Mouse (Mus musculus) kidney, embryonic 15.5 days (tissue): Measurements from ENCODE around the gene Sars. TPM values are rescaled to one million over a fixed set of nuclear protein-coding genes. Genes with fewer than 3 reads are reported as not detected.

Experiments used
- ATAC-seq: fragments of 200-750 bp; cut with Nextera tagmentation; replicated peaks from 2 replicates; pipeline ENCODE4 v1.8.0; 2017; ENCODE audit warnings: moderate TSS enrichment; ENCODE audit not compliant: low FRiP score
- H3K27ac ChIP-seq: fragments of 300-500 bp; sonication (generic); 2 replicates; pipeline ENCODE4 v1.5.1; 2015; ENCODE audit warnings: mild to moderate bottlenecking, inconsistent platforms
- H3K27me3 ChIP-seq: fragments of 300-500 bp; sonication (generic); 2 replicates; pipeline ENCODE4 v1.6.1; 2015; ENCODE audit warnings: inconsistent platforms
- H3K36me3 ChIP-seq: fragments of 300-500 bp; sonication (generic); 2 replicates; pipeline ENCODE4 v1.6.1; 2015; ENCODE audit warnings: inconsistent platforms
- H3K4me1 ChIP-seq: fragments of 300-500 bp; sonication (generic); 2 replicates; pipeline ENCODE4 v1.6.1; 2015; ENCODE audit warnings: inconsistent platforms
- H3K4me2 ChIP-seq: fragments of 300-500 bp; sonication (generic); 2 replicates; pipeline ENCODE4 v1.6.1; 2015; ENCODE audit warnings: moderate library complexity, mild to moderate bottlenecking, inconsistent platforms
- H3K4me3 ChIP-seq: fragments of 300-500 bp; sonication (generic); replicated peaks from 2 replicates; pipeline ENCODE4 v1.5.1; 2015; ENCODE audit warnings: mild to moderate bottlenecking, inconsistent platforms
- H3K9ac ChIP-seq: fragments of 300-500 bp; sonication (generic); 2 replicates; pipeline ENCODE4 v1.6.1; 2015; ENCODE audit warnings: mild to moderate bottlenecking, inconsistent platforms
- H3K9me3 ChIP-seq: fragments of 300-500 bp; sonication (generic); replicated peaks from 2 replicates; pipeline ENCODE4 v1.6.1; 2016; ENCODE audit warnings: inconsistent platforms
- WGBS: fragments of 180-500 bp; shearing (Covaris S2); methylation state at CpG from one replicate; pipeline ENCODE4 v1.1.7; 2015; ENCODE audit warnings: mixed read lengths; 5-methylcytosine and 5-hydroxymethylcytosine counted together
- polyA plus RNA-seq: library from polyadenylated mRNA; unstranded; fragments of >200 nt; fragmentation: Nextera tagmentation; extraction: Ambion mirVana; gene quantifications from 2 replicates; pipeline ENCODE4 v1.2.1, GENCODE M21; 2015

Sars gene
- polyA plus RNA-seq, 1 experiment from 2014 or later = 126 TPM

GRCm38 (mm10) chr3:108423844-108424801 lies 20.9 kb downstream of the Sars start:
- Histone ChIP-seq H3K9me3 (no peaks in the 10 kb centered on the region), H3K27me3 (no peaks in the 10 kb centered on the region), H3K4me3 (peak overlapping the region; percentile 10; the same call in 1 of the 2 replicates), H3K9ac (peak overlapping the region; percentile 24; the same call in 1 of the 2 replicates), H3K4me2 (peak overlapping the region; percentile 46), H3K36me3 (peaks cover 44% of the 10 kb centered on the region), H3K27ac (peak overlapping the region; percentile 16; the same call in 1 of the 2 replicates), H3K4me1 (peaks cover 18% of the 10 kb centered on the region)
- WGBS = 19% methylated on average over 11 of the region's 11 CpGs
- peak; percentile 72 for ATAC-seq

- H3K4me2 ChIP-seq = no peak overlapping the region
- H3K27me3 ChIP-seq = no peaks in the 10 kb centered on the region; the same call in 1 of the 2 replicates
- H3K4me3 ChIP-seq = no peak overlapping the region
- no peaks in the 10 kb centered on the region for H3K9me3 ChIP-seq
- WGBS = 45% methylated on average over 6 of the region's 6 CpGs
- ATAC-seq = no peak
- no peak overlapping the region for H3K27ac ChIP-seq
- no peak overlapping the region for H3K9ac ChIP-seq
- peaks cover 18% of the 10 kb centered on the region for H3K4me1 ChIP-seq
- H3K36me3 ChIP-seq = peaks cover 32% of the 10 kb centered on the region
These were observed 22.0 kb downstream of the Sars start for GRCm38 (mm10) chr3:108423006-108423405.

DNA sequence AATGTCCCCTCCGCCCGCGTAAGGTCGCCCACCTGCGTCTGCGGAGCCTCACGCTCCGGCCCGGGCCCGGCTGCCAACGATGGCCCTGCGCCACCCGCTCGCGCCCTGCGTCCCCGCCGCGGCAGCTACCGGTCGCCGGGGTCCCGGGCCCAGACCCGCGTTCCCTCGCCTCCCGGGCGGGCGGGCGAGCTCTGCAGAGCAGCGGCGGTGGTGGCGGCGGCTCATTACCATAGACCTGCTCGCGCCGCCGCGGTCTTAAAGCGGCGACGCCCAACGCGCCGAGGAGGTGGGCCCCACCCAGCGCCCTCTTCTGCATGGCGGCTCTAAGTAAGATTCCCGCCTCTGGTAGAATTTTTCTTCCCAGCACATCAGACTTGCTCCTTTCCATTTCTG lies 29.2 kb downstream of the Sars start:
- Histone ChIP-seq H3K4me2 (peak overlapping the region; percentile 97), H3K9ac (peak overlapping the region; percentile 88), H3K27ac (peak overlapping the region; percentile 75), H3K27me3 (peaks cover 22% of the 10 kb centered on the region), H3K4me1 (peaks cover 38% of the 10 kb centered on the region), H3K36me3 (peaks cover 21% of the 10 kb centered on the region), H3K9me3 (peaks cover 11% of the 10 kb centered on the region; the same call in 1 of the 2 replicates), H3K4me3 (peak overlapping the region; percentile 87)
- ATAC-seq = peak; percentile 53; the same call in 1 of the 2 replicates
- under 1% methylated on average over 48 of the region's 48 CpGs for WGBS

DNA sequence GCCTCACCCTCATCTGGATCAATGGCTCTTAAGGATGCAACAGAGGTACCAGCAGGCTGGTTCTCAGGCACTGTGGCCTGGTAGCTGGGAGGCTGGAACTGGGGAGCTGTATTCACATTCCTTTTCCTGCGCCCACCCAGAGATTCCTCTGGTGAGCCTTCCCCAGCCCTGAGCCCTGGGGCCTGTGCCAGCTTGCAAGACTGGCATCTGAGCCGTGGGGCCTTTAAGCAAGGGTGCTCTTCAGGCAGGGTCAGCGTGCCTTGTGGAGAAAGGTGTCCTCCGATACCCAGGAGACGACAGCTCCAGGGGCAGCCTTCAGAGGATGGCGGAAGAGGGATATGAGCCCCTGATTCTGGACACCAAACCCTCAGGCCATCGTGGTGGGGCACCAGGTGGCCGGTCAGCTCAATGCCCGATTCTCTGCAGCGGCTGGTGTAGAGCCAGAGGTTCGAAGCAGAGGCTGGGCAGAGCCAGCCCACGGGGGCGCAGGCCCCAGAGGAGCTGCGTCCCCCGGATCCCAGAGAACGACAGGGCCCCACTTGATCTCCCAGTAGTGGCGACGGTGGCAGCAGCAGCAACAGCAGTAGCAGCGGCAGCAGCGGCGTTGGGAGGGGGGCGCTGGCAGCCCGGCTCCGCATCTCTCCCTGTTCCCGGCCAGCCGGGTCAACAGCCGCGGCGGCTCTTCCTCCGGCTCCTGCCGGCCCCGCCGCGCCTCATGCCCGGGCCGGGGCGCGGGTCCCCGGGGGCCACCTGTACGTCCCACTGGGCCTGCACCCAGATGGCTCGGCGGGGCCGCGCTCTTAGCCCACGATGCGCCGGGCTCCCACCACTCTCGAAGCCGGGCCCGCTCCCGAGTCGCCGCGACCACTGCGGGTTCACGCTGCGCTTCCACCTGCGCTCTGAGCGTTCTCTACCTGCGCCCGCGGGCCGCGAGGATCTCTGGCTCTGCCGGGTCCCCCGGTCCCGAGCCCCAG lies 29.9 kb downstream of the Sars start, which contains the start of gene Celsr2:
TSS of gene Celsr2 (minus strand) at position 696 of the 974 bp plus-strand sequence.
- H3K9ac ChIP-seq = peak within 1 kb of the TSS; percentile 88
- ATAC-seq = no peak
- WGBS = 7% methylated on average over 66 of the region's 67 CpGs
- peaks cover 22% of the 10 kb centered on the region for H3K27me3 ChIP-seq
- H3K4me1 ChIP-seq = peaks cover 45% of the 10 kb centered on the region
- H3K4me2 ChIP-seq = peak within 1 kb of the TSS; percentile 97
- peak within 1 kb of the TSS; percentile 75 for H3K27ac ChIP-seq
- peak within 1 kb of the TSS; percentile 87 for H3K4me3 ChIP-seq
- peaks cover 21% of the 10 kb centered on the region for H3K36me3 ChIP-seq
- H3K9me3 ChIP-seq = peaks cover 11% of the 10 kb centered on the region; the same call in 1 of the 2 replicates

- no peak overlapping the region for H3K4me3 ChIP-seq
- no peak for ATAC-seq
- H3K9me3 ChIP-seq = peaks cover 11% of the 10 kb centered on the region; the same call in 1 of the 2 replicates
- H3K27me3 ChIP-seq = peaks cover 22% of the 10 kb centered on the region
- H3K4me2 ChIP-seq = no peak overlapping the region
- H3K36me3 ChIP-seq = peaks cover 21% of the 10 kb centered on the region
- 96% methylated on average over 35 of the region's 35 CpGs for WGBS
- H3K4me1 ChIP-seq = peaks cover 54% of the 10 kb centered on the region
- no peak overlapping the region for H3K27ac ChIP-seq
- no peak overlapping the region for H3K9ac ChIP-seq
These were observed 31.2 kb downstream of the Sars start for GRCm38 (mm10) chr3:108413634-108414360.

GRCm38 (mm10) chr3:108411754-108412121 lies 33.3 kb downstream of the Sars start:
- H3K36me3 ChIP-seq = peaks cover 28% of the 10 kb centered on the region
- peaks cover 58% of the 10 kb centered on the region for H3K4me1 ChIP-seq
- peak overlapping the region; percentile 27 for H3K4me3 ChIP-seq
- H3K27ac ChIP-seq = peak overlapping the region; percentile 98
- 29% methylated on average over 8 of the region's 8 CpGs for WGBS
- peaks cover 11% of the 10 kb centered on the region; the same call in 1 of the 2 replicates for H3K9me3 ChIP-seq
- peaks cover 12% of the 10 kb centered on the region for H3K27me3 ChIP-seq
- 0 out of 2 replicates have a peak overlapping the region, but pooled peaks have one; percentile 35 for H3K9ac ChIP-seq
- ATAC-seq = peak; percentile 85
- H3K4me2 ChIP-seq = peak overlapping the region; percentile 53

GRCm38 (mm10) chr3:108411026-108411753 lies 33.8 kb downstream of the Sars start:
- ATAC-seq = peak; percentile 74

DNA sequence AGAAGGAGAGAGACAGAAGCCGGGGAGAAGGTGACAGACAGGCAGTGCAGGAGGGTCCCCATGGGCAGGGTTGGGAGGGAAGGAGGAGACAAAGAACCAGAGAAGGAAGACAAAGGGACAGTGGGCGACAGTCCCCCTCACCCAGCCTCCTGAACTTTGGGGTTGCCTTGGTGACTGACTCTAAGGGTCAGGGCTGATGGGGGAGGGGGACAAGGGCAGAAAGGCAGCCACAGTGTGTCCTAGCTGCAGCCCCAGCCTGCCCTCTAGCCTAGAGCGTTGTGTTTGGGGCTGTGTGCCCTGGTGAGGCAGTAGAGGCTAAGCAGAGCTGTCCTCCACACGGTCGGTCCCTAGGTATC lies 34.7 kb downstream of the Sars start:
- Histone ChIP-seq H3K9ac (peak overlapping the region; percentile 35), H3K36me3 (peaks cover 34% of the 10 kb centered on the region), H3K4me2 (peak overlapping the region; percentile 53), H3K4me3 (peak overlapping the region; percentile 27), H3K9me3 (peaks cover 11% of the 10 kb centered on the region; the same call in 1 of the 2 replicates), H3K27ac (peak overlapping the region; percentile 98), H3K27me3 (0 out of 2 replicates have a peak, but pooled peaks cover 6% of the 10 kb centered on the region), H3K4me1 (peaks cover 67% of the 10 kb centered on the region)
- peak; percentile 5 for ATAC-seq
- WGBS = 20% methylated on average over 5 of the region's 5 CpGs

More at GRCm38 (mm10) chr3:108411026-108411753, 33.8 kb downstream of the Sars start:
- WGBS = 24% methylated on average over 5 of the region's 5 CpGs
- peak overlapping the region; percentile 27 for H3K4me3 ChIP-seq
- peaks cover 7% of the 10 kb centered on the region for H3K27me3 ChIP-seq
- peak overlapping the region; percentile 98 for H3K27ac ChIP-seq
- peaks cover 11% of the 10 kb centered on the region; the same call in 1 of the 2 replicates for H3K9me3 ChIP-seq
- 0 out of 2 replicates have a peak overlapping the region, but pooled peaks have one; percentile 35 for H3K9ac ChIP-seq
- peaks cover 63% of the 10 kb centered on the region for H3K4me1 ChIP-seq
- peaks cover 33% of the 10 kb centered on the region for H3K36me3 ChIP-seq
- H3K4me2 ChIP-seq = peak overlapping the region; percentile 53

DNA sequence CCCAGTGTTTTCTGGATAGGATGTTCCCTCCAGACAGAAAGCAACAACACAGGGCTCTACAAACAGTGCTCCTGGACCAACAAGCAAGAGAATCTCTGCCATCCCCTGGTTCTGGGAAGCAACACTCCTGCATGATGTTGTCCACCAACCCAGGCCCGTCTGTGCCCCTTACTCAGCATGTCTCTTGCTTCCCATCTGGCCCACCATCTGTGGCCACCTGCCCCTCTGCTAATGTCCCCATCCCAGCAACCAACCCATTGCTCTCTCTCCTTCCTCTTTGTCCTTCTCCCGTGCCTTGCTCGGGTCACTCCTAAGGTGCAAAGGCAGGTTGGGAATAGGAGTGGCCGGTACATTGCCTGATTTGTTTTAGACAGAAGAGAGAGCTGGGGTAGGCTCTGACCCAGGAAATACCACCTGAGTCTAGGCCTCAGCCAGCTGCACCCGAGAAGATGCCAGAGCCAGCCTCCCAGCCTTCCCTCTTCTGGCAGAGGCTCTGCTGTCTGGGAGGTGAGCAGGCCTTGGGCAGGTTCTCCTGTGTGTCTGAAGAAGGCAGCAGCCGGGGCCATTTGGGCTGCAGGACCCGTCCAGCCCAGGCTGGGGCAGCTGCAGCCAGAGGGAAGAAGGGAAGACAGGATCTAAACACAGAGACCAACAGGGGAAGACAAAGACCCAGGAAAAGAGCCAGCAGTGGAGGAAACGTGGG lies 35.2 kb downstream of the Sars start:
- Histone ChIP-seq H3K9me3 (peaks cover 11% of the 10 kb centered on the region; the same call in 1 of the 2 replicates), H3K9ac (peak overlapping the region; percentile 35), H3K27me3 (0 out of 2 replicates have a peak, but pooled peaks cover under 1% of the 10 kb centered on the region), H3K27ac (peak overlapping the region; percentile 98), H3K36me3 (peaks cover 38% of the 10 kb centered on the region), H3K4me1 (peaks cover 67% of the 10 kb centered on the region), H3K4me3 (peak overlapping the region; percentile 27; the same call in 1 of the 2 replicates), H3K4me2 (peak overlapping the region; percentile 53)
- WGBS = 55% methylated on average over 8 of the region's 8 CpGs
- ATAC-seq = no peak

DNA sequence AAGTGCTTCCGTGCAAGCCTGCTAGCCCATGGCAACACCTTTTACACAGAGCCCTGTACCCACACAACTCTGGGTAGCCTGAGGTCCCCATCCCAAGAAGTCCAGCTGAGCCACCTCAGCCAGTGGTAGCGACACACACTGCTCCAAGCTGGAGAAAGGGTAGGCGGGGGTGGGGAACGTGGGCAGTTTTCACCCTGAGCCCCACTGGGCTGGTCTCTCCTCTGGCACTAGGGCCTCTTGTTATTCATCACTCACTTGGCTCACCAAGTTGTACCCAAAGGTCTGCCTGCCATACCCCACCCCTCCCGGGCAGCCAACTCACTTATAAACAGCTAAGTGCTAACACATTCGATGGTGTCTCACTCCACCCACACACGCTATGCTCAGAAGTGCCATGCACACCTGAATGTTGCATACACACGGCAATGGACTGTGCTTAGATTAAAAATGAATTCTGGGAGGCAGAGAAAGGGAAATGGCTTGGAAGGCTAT lies 36.4 kb downstream of the Sars start:
- Histone ChIP-seq H3K4me2 (no peak overlapping the region), H3K4me1 (peaks cover 70% of the 10 kb centered on the region), H3K9ac (no peak overlapping the region), H3K27me3 (no peaks in the 10 kb centered on the region), H3K4me3 (no peak overlapping the region), H3K27ac (no peak overlapping the region), H3K36me3 (peaks cover 38% of the 10 kb centered on the region), H3K9me3 (peaks cover 8% of the 10 kb centered on the region; the same call in 1 of the 2 replicates)
- no peak for ATAC-seq
- 93% methylated on average over 8 of the region's 8 CpGs for WGBS
